Mouse (Mus musculus): ENCODE measurements around the gene Elf1. TPM values are rescaled to one million over a fixed set of nuclear protein-coding genes. Genes with fewer than 3 reads are reported as not detected.
A peak's percentile ranks its signal among the peaks of the same experiment; 100 is the strongest.
"Not testable (repeated sequence)": the region's sequence is repeated elsewhere in the genome, so short reads cannot be mapped to it uniquely, and the experiment has no call there.

Gene Elf1
- polyA plus RNA-seq (2014; fragmentation: Nextera tagmentation; extraction: Ambion mirVana), result 1.9 and 2.7 TPM in 2 replicates

- H3K9ac ChIP-seq (ENCODE audit: low read length), result peak within 1 kb of the TSS; percentile 98
- DNase-seq (ENCODE audit: low spot score) (peak; percentile 92), ATAC-seq (peak; percentile 81)
- WGBS, result under 1% methylated on average over 80 of the region's 96 CpGs
- peaks cover 25% of the 10 kb centered on the region for H3K36me3 ChIP-seq (ENCODE audit: control insufficient read depth, insufficient read depth, low read length)
- peaks cover 19% of the 10 kb centered on the region for H3K4me1 ChIP-seq (ENCODE audit: control insufficient read depth, insufficient read depth, low read length)
- no peaks in the 10 kb centered on the region for H3K27me3 ChIP-seq (replicated peaks; ENCODE audit: control insufficient read depth, insufficient read depth, low read length)
- peak within 1 kb of the TSS; percentile 63 for H3K4me2 ChIP-seq (ENCODE audit: low read length)
- peak within 1 kb of the TSS; percentile 100 for H3K27ac ChIP-seq (ENCODE audit: low read depth, low read length)
- H3K9me3 ChIP-seq (replicated peaks; ENCODE audit: control insufficient read depth, low read length), result no peaks in the 10 kb centered on the region
- H3K4me3 ChIP-seq (ENCODE audit: low read depth, low read length), result peak within 1 kb of the TSS; percentile 92
Observed at GRCm38 (mm10) chr14:79480624-79481338, at the start of gene Elf1. TSS of gene Elf1 (plus strand) at chr14:79481194.

- Histone ChIP-seq H3K4me1 (ENCODE audit: control insufficient read depth, insufficient read depth, low read length) (no peaks in the 10 kb centered on the region), H3K4me3 (ENCODE audit: low read depth, low read length) (no peak overlapping the region), H3K9ac (ENCODE audit: low read length) (no peak overlapping the region), H3K27me3 (replicated peaks; ENCODE audit: control insufficient read depth, insufficient read depth, low read length) (no peaks in the 10 kb centered on the region), H3K27ac (ENCODE audit: low read depth, low read length) (no peak overlapping the region), H3K9me3 (replicated peaks; ENCODE audit: control insufficient read depth, low read length) (no peaks in the 10 kb centered on the region), H3K36me3 (ENCODE audit: control insufficient read depth, insufficient read depth, low read length) (no peaks in the 10 kb centered on the region), H3K4me2 (ENCODE audit: low read length) (no peak overlapping the region)
- DNase-seq (ENCODE audit: low spot score), result no peak
- ATAC-seq, result no peak
- 92% methylated on average over 1 of the region's 1 CpGs for WGBS
Observed at GRCm38 (mm10) chr14:79434068-79434467, 46.9 kb upstream of the Elf1 start.

GRCm38 (mm10) chr14:79440655-79441054 is 40.3 kb upstream of the Elf1 start:
- Histone ChIP-seq H3K4me1 (ENCODE audit: control insufficient read depth, insufficient read depth, low read length) (peaks cover 10% of the 10 kb centered on the region), H3K4me2 (ENCODE audit: low read length) (no peak overlapping the region), H3K9ac (ENCODE audit: low read length) (no peak overlapping the region), H3K36me3 (ENCODE audit: control insufficient read depth, insufficient read depth, low read length) (no peaks in the 10 kb centered on the region), H3K4me3 (ENCODE audit: low read depth, low read length) (no peak overlapping the region), H3K9me3 (replicated peaks; ENCODE audit: control insufficient read depth, low read length) (no peaks in the 10 kb centered on the region), H3K27me3 (replicated peaks; ENCODE audit: control insufficient read depth, insufficient read depth, low read length) (no peaks in the 10 kb centered on the region), H3K27ac (ENCODE audit: low read depth, low read length) (no peak overlapping the region)
- no peak for DNase-seq (ENCODE audit: low spot score)
- WGBS, result 88% methylated on average over 2 of the region's 2 CpGs
- ATAC-seq, result no peak

- 93% methylated on average over 5 of the region's 5 CpGs for WGBS
Observed at GRCm38 (mm10) chr14:79441441-79441840, 39.6 kb upstream of the Elf1 start.

GRCm38 (mm10) chr14:79444601-79445000 is 36.4 kb upstream of the Elf1 start:
- no peak for DNase-seq (ENCODE audit: low spot score)
- Histone ChIP-seq H3K9me3 (replicated peaks; ENCODE audit: control insufficient read depth, low read length) (no peaks in the 10 kb centered on the region), H3K4me2 (ENCODE audit: low read length) (peak overlapping the region; percentile 50), H3K36me3 (ENCODE audit: control insufficient read depth, insufficient read depth, low read length) (no peaks in the 10 kb centered on the region), H3K27ac (ENCODE audit: low read depth, low read length) (peak overlapping the region; percentile 74; the same call in 1 of the 2 replicates), H3K4me1 (ENCODE audit: control insufficient read depth, insufficient read depth, low read length) (peaks cover 12% of the 10 kb centered on the region), H3K4me3 (ENCODE audit: low read depth, low read length) (no peak overlapping the region), H3K27me3 (replicated peaks; ENCODE audit: control insufficient read depth, insufficient read depth, low read length) (no peaks in the 10 kb centered on the region), H3K9ac (ENCODE audit: low read length) (no peak overlapping the region)
- peak; percentile 21 for ATAC-seq
- 72% methylated on average over 9 of the region's 9 CpGs for WGBS

More at GRCm38 (mm10) chr14:79441441-79441840, 39.6 kb upstream of the Elf1 start:
- no peaks in the 10 kb centered on the region for H3K36me3 ChIP-seq (ENCODE audit: control insufficient read depth, insufficient read depth, low read length)
- H3K27ac ChIP-seq (ENCODE audit: low read depth, low read length), result no peak overlapping the region
- H3K27me3 ChIP-seq (replicated peaks; ENCODE audit: control insufficient read depth, insufficient read depth, low read length), result no peaks in the 10 kb centered on the region
- ATAC-seq, result no peak
- H3K4me2 ChIP-seq (ENCODE audit: low read length), result no peak overlapping the region
- H3K4me3 ChIP-seq (ENCODE audit: low read depth, low read length), result no peak overlapping the region
- peaks cover 12% of the 10 kb centered on the region for H3K4me1 ChIP-seq (ENCODE audit: control insufficient read depth, insufficient read depth, low read length)
- no peaks in the 10 kb centered on the region for H3K9me3 ChIP-seq (replicated peaks; ENCODE audit: control insufficient read depth, low read length)
- H3K9ac ChIP-seq (ENCODE audit: low read length), result no peak overlapping the region
- no peak for DNase-seq (ENCODE audit: low spot score)

GRCm38 (mm10) chr14:79445055-79445620 is 35.9 kb upstream of the Elf1 start:
- peak overlapping the region; percentile 50; the same call in 1 of the 2 replicates for H3K9ac ChIP-seq (ENCODE audit: low read length)
- peaks cover 12% of the 10 kb centered on the region for H3K4me1 ChIP-seq (ENCODE audit: control insufficient read depth, insufficient read depth, low read length)
- peak; percentile 91 for DNase-seq (ENCODE audit: low spot score)
- no peaks in the 10 kb centered on the region for H3K36me3 ChIP-seq (ENCODE audit: control insufficient read depth, insufficient read depth, low read length)
- peak overlapping the region; percentile 50 for H3K4me2 ChIP-seq (ENCODE audit: low read length)
- ATAC-seq, result peak; percentile 85
- no peaks in the 10 kb centered on the region for H3K27me3 ChIP-seq (replicated peaks; ENCODE audit: control insufficient read depth, insufficient read depth, low read length)
- H3K9me3 ChIP-seq (replicated peaks; ENCODE audit: control insufficient read depth, low read length), result no peaks in the 10 kb centered on the region
- H3K4me3 ChIP-seq (ENCODE audit: low read depth, low read length), result peak overlapping the region; percentile 21
- WGBS, result 5% methylated on average over 16 of the region's 16 CpGs
- peak overlapping the region; percentile 74 for H3K27ac ChIP-seq (ENCODE audit: low read depth, low read length)

- H3K4me1 ChIP-seq (ENCODE audit: control insufficient read depth, insufficient read depth, low read length); H3K9me3 ChIP-seq (replicated peaks; ENCODE audit: control insufficient read depth, low read length); H3K27me3 ChIP-seq (replicated peaks; ENCODE audit: control insufficient read depth, insufficient read depth, low read length); H3K36me3 ChIP-seq (ENCODE audit: control insufficient read depth, insufficient read depth, low read length): not testable (repeated sequence)
- peak; percentile 98 for DNase-seq (ENCODE audit: low spot score)
- Histone ChIP-seq H3K4me3 (ENCODE audit: low read depth, low read length) (peak within 1 kb of the TSS; percentile 48), H3K27ac (ENCODE audit: low read depth, low read length) (peak within 1 kb of the TSS; percentile 48; the same call in 1 of the 2 replicates), H3K4me2 (ENCODE audit: low read length) (peak within 1 kb of the TSS; percentile 61), H3K9ac (ENCODE audit: low read length) (peak within 1 kb of the TSS; percentile 57)
- ATAC-seq, result peak; percentile 92
- WGBS, result 9% methylated on average over 37 of the region's 89 CpGs
Observed at GRCm38 (mm10) chr14:79451681-79452590, 29.1 kb upstream of the Elf1 start, which contains the start of gene Kbtbd6. TSS of gene Kbtbd6 (plus strand) at chr14:79451835.

- H3K36me3 ChIP-seq (ENCODE audit: control insufficient read depth, insufficient read depth, low read length), result not testable (repeated sequence)
- peak; percentile 8; the same call in 1 of the 2 replicates for ATAC-seq
- 97% methylated on average over 7 of the region's 10 CpGs for WGBS
Observed at GRCm38 (mm10) chr14:79452591-79452934, 28.4 kb upstream of the Elf1 start.

More at GRCm38 (mm10) chr14:79452591-79452934, 28.4 kb upstream of the Elf1 start:
- not testable (repeated sequence) for H3K4me1 ChIP-seq (ENCODE audit: control insufficient read depth, insufficient read depth, low read length); H3K9ac ChIP-seq (ENCODE audit: low read length); H3K27me3 ChIP-seq (replicated peaks; ENCODE audit: control insufficient read depth, insufficient read depth, low read length); H3K4me3 ChIP-seq (ENCODE audit: low read depth, low read length); H3K27ac ChIP-seq (ENCODE audit: low read depth, low read length); H3K4me2 ChIP-seq (ENCODE audit: low read length); H3K9me3 ChIP-seq (replicated peaks; ENCODE audit: control insufficient read depth, low read length); DNase-seq (ENCODE audit: low spot score)
